Mouse (Mus musculus): ENCODE measurements around the gene Cdc14a. TPM values are rescaled to one million over a fixed set of nuclear protein-coding genes. Genes with fewer than 3 reads are reported as not detected.

Gene Cdc14a
- total RNA-seq, 2 experiments from 2014 or later: 4.3 to 4.5 TPM

- no peak for DNase-seq (ENCODE audit: extremely low spot score in 1 of 2, low spot score in 1 of 2)
These were observed 195.2 kb downstream of the Cdc14a start for GRCm38 (mm10) chr3:116228360-116229245.

- DNase-seq (ENCODE audit: extremely low spot score in 1 of 2, low spot score in 1 of 2): no peak
These were observed 196.4 kb downstream of the Cdc14a start for GRCm38 (mm10) chr3:116227383-116227782.

DNA sequence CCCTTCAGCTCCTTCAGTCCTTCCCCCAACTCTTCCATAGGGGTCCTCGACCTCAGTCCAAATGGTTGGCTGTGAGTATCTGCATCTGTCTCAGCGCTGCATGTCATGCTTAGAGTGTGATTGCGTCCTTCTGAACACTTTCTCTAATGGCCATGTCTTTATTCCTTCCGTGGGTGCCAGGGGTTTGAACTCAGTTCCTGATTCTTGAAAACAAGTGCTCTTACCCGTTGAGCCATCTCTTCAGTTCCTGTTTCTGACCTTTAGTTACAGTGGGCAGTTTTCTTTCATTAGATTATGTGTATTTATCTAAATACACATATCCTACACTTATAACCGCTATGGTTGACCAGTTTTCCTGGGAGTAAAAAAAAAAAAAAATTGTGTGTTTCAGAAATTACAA is 196.9 kb downstream of the Cdc14a start:
- DNase-seq (ENCODE audit: extremely low spot score in 1 of 2, low spot score in 1 of 2): no peak

Other genes with a start within 250 kb of the Cdc14a start
- gene Gpr88, start 170.5 kb downstream of the Cdc14a start, total RNA-seq (2021): 1 to 10 TPM; 1.7 to 3.6 TPM
- gene Rtca, start 84.2 kb upstream of the Cdc14a start, total RNA-seq (2021): 10 to 100 TPM; 54.2 to 55.8 TPM
- gene Dbt, start 89.0 kb upstream of the Cdc14a start, total RNA-seq (2021): 10 to 100 TPM; 20.7 to 23.4 TPM
- gene Lrrc39, start 138.9 kb upstream of the Cdc14a start, total RNA-seq (2021): under 1 TPM in 1 of 2 experiments, not detected in 1; 0.12 TPM
- 10 to 100 TPM in 1 of 2 experiments, 1 to 10 TPM in 1; 7.9 to 10.5 TPM for gene Sass6, start 170.9 kb upstream of the Cdc14a start, total RNA-seq (2021)
- gene Trmt13, start 190.6 kb upstream of the Cdc14a start, total RNA-seq (2021): 10 to 100 TPM; 13.8 to 17.8 TPM
- gene Mfsd14a, start 238.6 kb upstream of the Cdc14a start, total RNA-seq (2021): 10 to 100 TPM; 59.0 to 62.6 TPM